Mouse (Mus musculus) limb, embryonic 11.5 days (tissue): ENCODE data around the gene Lrba. TPM values are rescaled to one million over a fixed set of nuclear protein-coding genes. Genes with fewer than 3 reads are reported as not detected.

ENCODE experiments used
- ATAC-seq: fragments of 200-750 bp; cut with Nextera tagmentation; 2 replicates; pipeline ENCODE4 v1.8.0; 2017; ENCODE audit warnings: low read depth; ENCODE audit not compliant: insufficient number of reproducible peaks, low FRiP score, low TSS enrichment
- DNase-seq: peaks from one replicate; pipeline ENCODE4 v3.0.0-alpha.2; 2015; ENCODE audit warnings: low spot score
- H3K27ac ChIP-seq: fragments of 300-500 bp; sonication (generic); replicated peaks from 2 replicates; pipeline ENCODE4 v1.5.1; 2014; ENCODE audit warnings: low read depth, mild to moderate bottlenecking, low read length
- H3K27me3 ChIP-seq: fragments of 300-500 bp; sonication (generic); 2 replicates; pipeline ENCODE4 v1.6.1; 2014; ENCODE audit warnings: mild to moderate bottlenecking, low read length, mixed read lengths; ENCODE audit not compliant: control insufficient read depth, insufficient read depth
- H3K36me3 ChIP-seq: fragments of 300-500 bp; sonication (generic); 2 replicates; pipeline ENCODE4 v1.6.1; 2014; ENCODE audit warnings: mild to moderate bottlenecking, low read length, moderate library complexity, mixed read lengths; ENCODE audit not compliant: control insufficient read depth, insufficient read depth
- H3K4me1 ChIP-seq: fragments of 300-500 bp; sonication (generic); 2 replicates; pipeline ENCODE4 v1.6.1; 2014; ENCODE audit warnings: low read length, mixed read lengths; ENCODE audit not compliant: control insufficient read depth, insufficient read depth
- H3K4me2 ChIP-seq: fragments of 300-500 bp; sonication (generic); 2 replicates; pipeline ENCODE4 v1.6.1; 2014; ENCODE audit warnings: low read depth, mild to moderate bottlenecking, moderate library complexity; ENCODE audit not compliant: severe bottlenecking
- H3K4me3 ChIP-seq: fragments of 300-500 bp; sonication (generic); 2 replicates; pipeline ENCODE4 v1.5.1; 2014; ENCODE audit warnings: low read depth, low read length
- H3K9ac ChIP-seq: fragments of 300-500 bp; sonication (generic); 2 replicates; pipeline ENCODE4 v1.6.1; 2014; ENCODE audit warnings: mild to moderate bottlenecking, low read length
- H3K9me3 ChIP-seq: fragments of 300-500 bp; sonication (generic); 2 replicates; pipeline ENCODE4 v1.6.1; 2016; ENCODE audit warnings: low read length; ENCODE audit not compliant: control insufficient read depth
- WGBS: fragments of 180-500 bp; shearing (Covaris S2); extraction: QIAGEN DNeasy Blood & Tissue Kit; methylation state at CpG from one replicate; pipeline ENCODE4 v1.1.7; 2014; 5-methylcytosine and 5-hydroxymethylcytosine counted together
- polyA plus RNA-seq: library from polyadenylated mRNA; unstranded; fragments of >200 nt; fragmentation: Nextera tagmentation; extraction: Ambion mirVana; gene quantifications from 2 replicates; pipeline ENCODE4 v1.2.1, GENCODE M21; 2014

Gene Lrba
- polyA plus RNA-seq, 1 experiment from 2014 or later: 11.9 TPM

- 52% methylated on average over 1 of the region's 1 CpGs for WGBS
- Histone ChIP-seq H3K4me1 (no peaks in the 10 kb centered on the region), H3K27ac (no peak overlapping the region), H3K9ac (no peak overlapping the region), H3K9me3 (no peaks in the 10 kb centered on the region), H3K27me3 (no peaks in the 10 kb centered on the region), H3K4me2 (no peak overlapping the region), H3K36me3 (no peaks in the 10 kb centered on the region), H3K4me3 (no peak overlapping the region)
- no peak for ATAC-seq
- no peak for DNase-seq
These were observed 7.1 kb downstream of the Lrba start for GRCm38 (mm10) chr3:86231532-86232086.

GRCm38 (mm10) chr3:86247193-86247592 lies 22.7 kb downstream of the Lrba start:
- Histone ChIP-seq H3K4me2 (no peak overlapping the region), H3K27me3 (no peaks in the 10 kb centered on the region), H3K4me3 (no peak overlapping the region), H3K9ac (no peak overlapping the region), H3K4me1 (no peaks in the 10 kb centered on the region), H3K27ac (no peak overlapping the region), H3K36me3 (no peaks in the 10 kb centered on the region), H3K9me3 (no peaks in the 10 kb centered on the region)
- DNase-seq: no peak
- ATAC-seq: no peak
- WGBS: 73% methylated on average over 8 of the region's 8 CpGs

GRCm38 (mm10) chr3:86251212-86251611 lies 26.7 kb downstream of the Lrba start:
- Histone ChIP-seq H3K4me1 (no peaks in the 10 kb centered on the region), H3K9ac (no peak overlapping the region), H3K27me3 (no peaks in the 10 kb centered on the region), H3K4me2 (no peak overlapping the region), H3K4me3 (no peak overlapping the region), H3K27ac (no peak overlapping the region), H3K36me3 (no peaks in the 10 kb centered on the region), H3K9me3 (no peaks in the 10 kb centered on the region)
- no peak for DNase-seq
- ATAC-seq: no peak
- 83% methylated on average over 1 of the region's 1 CpGs for WGBS

- no peaks in the 10 kb centered on the region for H3K27me3 ChIP-seq
- H3K4me2 ChIP-seq: no peak overlapping the region
- H3K36me3 ChIP-seq: no peaks in the 10 kb centered on the region
- H3K9ac ChIP-seq: no peak overlapping the region
- DNase-seq (no peak), ATAC-seq (no peak)
- H3K4me3 ChIP-seq: no peak overlapping the region
- no peaks in the 10 kb centered on the region for H3K9me3 ChIP-seq
- H3K27ac ChIP-seq: no peak overlapping the region
- no peaks in the 10 kb centered on the region for H3K4me1 ChIP-seq
These were observed 28.1 kb downstream of the Lrba start for GRCm38 (mm10) chr3:86252588-86252987.

GRCm38 (mm10) chr3:86253071-86253470 lies 28.6 kb downstream of the Lrba start:
- no peaks in the 10 kb centered on the region for H3K36me3 ChIP-seq
- no peak overlapping the region for H3K4me2 ChIP-seq
- DNase-seq (no peak), ATAC-seq (no peak)
- H3K27me3 ChIP-seq: no peaks in the 10 kb centered on the region
- H3K4me3 ChIP-seq: no peak overlapping the region
- no peak overlapping the region for H3K27ac ChIP-seq
- 80% methylated on average over 3 of the region's 3 CpGs for WGBS
- H3K9ac ChIP-seq: no peak overlapping the region
- no peaks in the 10 kb centered on the region for H3K4me1 ChIP-seq
- no peaks in the 10 kb centered on the region for H3K9me3 ChIP-seq

- ATAC-seq: no peak
- Histone ChIP-seq H3K27ac (no peak overlapping the region), H3K36me3 (no peaks in the 10 kb centered on the region), H3K9ac (no peak overlapping the region), H3K4me3 (no peak overlapping the region), H3K9me3 (no peaks in the 10 kb centered on the region), H3K4me2 (no peak overlapping the region), H3K27me3 (no peaks in the 10 kb centered on the region), H3K4me1 (no peaks in the 10 kb centered on the region)
- 72% methylated on average over 1 of the region's 1 CpGs for WGBS
- DNase-seq: no peak
These were observed 29.3 kb downstream of the Lrba start for GRCm38 (mm10) chr3:86253791-86254190.

GRCm38 (mm10) chr3:86268074-86268702 lies 43.7 kb downstream of the Lrba start:
- Histone ChIP-seq H3K4me1 (no peaks in the 10 kb centered on the region), H3K4me2 (no peak overlapping the region), H3K9me3 (no peaks in the 10 kb centered on the region), H3K4me3 (no peak overlapping the region), H3K9ac (no peak overlapping the region), H3K27ac (no peak overlapping the region), H3K36me3 (no peaks in the 10 kb centered on the region), H3K27me3 (no peaks in the 10 kb centered on the region)
- 4% methylated on average over 1 of the region's 1 CpGs for WGBS
- ATAC-seq (no peak), DNase-seq (peak; percentile 56)

- ATAC-seq (no peak), DNase-seq (no peak)
- WGBS: 76% methylated on average over 1 of the region's 1 CpGs
- Histone ChIP-seq H3K9me3 (no peaks in the 10 kb centered on the region), H3K4me3 (no peak overlapping the region), H3K9ac (no peak overlapping the region), H3K27me3 (no peaks in the 10 kb centered on the region), H3K36me3 (no peaks in the 10 kb centered on the region), H3K4me2 (no peak overlapping the region), H3K27ac (no peak overlapping the region), H3K4me1 (no peaks in the 10 kb centered on the region)
These were observed 51.2 kb downstream of the Lrba start for GRCm38 (mm10) chr3:86275651-86276050.

GRCm38 (mm10) chr3:86291326-86291725 lies 66.8 kb downstream of the Lrba start:
- Histone ChIP-seq H3K27me3 (no peaks in the 10 kb centered on the region), H3K36me3 (no peaks in the 10 kb centered on the region), H3K4me3 (no peak overlapping the region), H3K4me2 (no peak overlapping the region), H3K4me1 (no peaks in the 10 kb centered on the region), H3K9me3 (no peaks in the 10 kb centered on the region), H3K27ac (no peak overlapping the region), H3K9ac (no peak overlapping the region)
- no peak for ATAC-seq
- no peak for DNase-seq
- WGBS: 52% methylated on average over 8 of the region's 8 CpGs
